Mouse (Mus musculus): ENCODE data around the gene Hhat. TPM values are rescaled to one million over a fixed set of nuclear protein-coding genes. Genes with fewer than 3 reads are reported as not detected.

Hhat gene
- polyA plus RNA-seq, 1 experiment from 2014 or later = 3.5 TPM

GRCm38 (mm10) chr1:192749270-192750041, 21.6 kb downstream of the Hhat start:
- WGBS = 88% methylated on average over 6 of the region's 6 CpGs
- no peaks in the 10 kb centered on the region for H3K36me3 ChIP-seq (ENCODE audit: control insufficient read depth, insufficient read depth, low read length)
- no peak for DNase-seq (ENCODE audit: low spot score)
- H3K4me2 ChIP-seq (ENCODE audit: low read length) = no peak overlapping the region
- H3K9me3 ChIP-seq (replicated peaks; ENCODE audit: control insufficient read depth, low read length) = no peaks in the 10 kb centered on the region
- H3K4me3 ChIP-seq (ENCODE audit: low read depth, low read length) = no peak overlapping the region
- no peak overlapping the region for H3K9ac ChIP-seq (ENCODE audit: low read length)
- H3K27me3 ChIP-seq (replicated peaks; ENCODE audit: control insufficient read depth, insufficient read depth, low read length) = no peaks in the 10 kb centered on the region
- ATAC-seq = no peak
- H3K27ac ChIP-seq (ENCODE audit: low read depth, low read length) = no peak overlapping the region
- peaks cover 3% of the 10 kb centered on the region for H3K4me1 ChIP-seq (ENCODE audit: control insufficient read depth, insufficient read depth, low read length)

GRCm38 (mm10) chr1:192746201-192746600, 24.8 kb downstream of the Hhat start:
- Histone ChIP-seq H3K36me3 (ENCODE audit: control insufficient read depth, insufficient read depth, low read length) (no peaks in the 10 kb centered on the region), H3K9me3 (replicated peaks; ENCODE audit: control insufficient read depth, low read length) (no peaks in the 10 kb centered on the region), H3K4me1 (ENCODE audit: control insufficient read depth, insufficient read depth, low read length) (no peaks in the 10 kb centered on the region), H3K4me2 (ENCODE audit: low read length) (no peak overlapping the region), H3K9ac (ENCODE audit: low read length) (no peak overlapping the region), H3K27me3 (replicated peaks; ENCODE audit: control insufficient read depth, insufficient read depth, low read length) (no peaks in the 10 kb centered on the region), H3K27ac (ENCODE audit: low read depth, low read length) (no peak overlapping the region), H3K4me3 (ENCODE audit: low read depth, low read length) (no peak overlapping the region)
- no peak for DNase-seq (ENCODE audit: low spot score)
- no peak for ATAC-seq
- WGBS = 76% methylated on average over 6 of the region's 6 CpGs

GRCm38 (mm10) chr1:192745240-192746101, 25.6 kb downstream of the Hhat start:
- Histone ChIP-seq H3K9ac (ENCODE audit: low read length) (no peak overlapping the region), H3K4me1 (ENCODE audit: control insufficient read depth, insufficient read depth, low read length) (no peaks in the 10 kb centered on the region), H3K27me3 (replicated peaks; ENCODE audit: control insufficient read depth, insufficient read depth, low read length) (no peaks in the 10 kb centered on the region), H3K27ac (ENCODE audit: low read depth, low read length) (no peak overlapping the region), H3K4me3 (ENCODE audit: low read depth, low read length) (no peak overlapping the region), H3K36me3 (ENCODE audit: control insufficient read depth, insufficient read depth, low read length) (no peaks in the 10 kb centered on the region), H3K4me2 (ENCODE audit: low read length) (no peak overlapping the region), H3K9me3 (replicated peaks; ENCODE audit: control insufficient read depth, low read length) (no peaks in the 10 kb centered on the region)
- DNase-seq (ENCODE audit: low spot score) (no peak), ATAC-seq (no peak)
- WGBS = 10% methylated on average over 16 of the region's 16 CpGs

- H3K4me1 ChIP-seq (ENCODE audit: control insufficient read depth, insufficient read depth, low read length) = no peaks in the 10 kb centered on the region
- WGBS = 66% methylated on average over 3 of the region's 3 CpGs
- no peaks in the 10 kb centered on the region for H3K9me3 ChIP-seq (replicated peaks; ENCODE audit: control insufficient read depth, low read length)
- ATAC-seq = no peak
- DNase-seq (ENCODE audit: low spot score) = no peak
- no peaks in the 10 kb centered on the region for H3K36me3 ChIP-seq (ENCODE audit: control insufficient read depth, insufficient read depth, low read length)
- H3K9ac ChIP-seq (ENCODE audit: low read length) = no peak overlapping the region
- H3K27me3 ChIP-seq (replicated peaks; ENCODE audit: control insufficient read depth, insufficient read depth, low read length) = no peaks in the 10 kb centered on the region
- H3K4me3 ChIP-seq (ENCODE audit: low read depth, low read length) = no peak overlapping the region
- H3K27ac ChIP-seq (ENCODE audit: low read depth, low read length) = no peak overlapping the region
- no peak overlapping the region for H3K4me2 ChIP-seq (ENCODE audit: low read length)
Observed at GRCm38 (mm10) chr1:192744880-192745239, 26.2 kb downstream of the Hhat start.

- Histone ChIP-seq H3K4me2 (ENCODE audit: low read length) (no peak overlapping the region), H3K4me1 (ENCODE audit: control insufficient read depth, insufficient read depth, low read length) (no peaks in the 10 kb centered on the region), H3K9ac (ENCODE audit: low read length) (no peak overlapping the region), H3K9me3 (replicated peaks; ENCODE audit: control insufficient read depth, low read length) (no peaks in the 10 kb centered on the region), H3K27ac (ENCODE audit: low read depth, low read length) (no peak overlapping the region), H3K36me3 (ENCODE audit: control insufficient read depth, insufficient read depth, low read length) (no peaks in the 10 kb centered on the region), H3K27me3 (replicated peaks; ENCODE audit: control insufficient read depth, insufficient read depth, low read length) (no peaks in the 10 kb centered on the region), H3K4me3 (ENCODE audit: low read depth, low read length) (no peak overlapping the region)
- no peak for DNase-seq (ENCODE audit: low spot score)
- 78% methylated on average over 7 of the region's 7 CpGs for WGBS
- no peak for ATAC-seq
Observed at GRCm38 (mm10) chr1:192742394-192743251, 28.4 kb downstream of the Hhat start.

DNA sequence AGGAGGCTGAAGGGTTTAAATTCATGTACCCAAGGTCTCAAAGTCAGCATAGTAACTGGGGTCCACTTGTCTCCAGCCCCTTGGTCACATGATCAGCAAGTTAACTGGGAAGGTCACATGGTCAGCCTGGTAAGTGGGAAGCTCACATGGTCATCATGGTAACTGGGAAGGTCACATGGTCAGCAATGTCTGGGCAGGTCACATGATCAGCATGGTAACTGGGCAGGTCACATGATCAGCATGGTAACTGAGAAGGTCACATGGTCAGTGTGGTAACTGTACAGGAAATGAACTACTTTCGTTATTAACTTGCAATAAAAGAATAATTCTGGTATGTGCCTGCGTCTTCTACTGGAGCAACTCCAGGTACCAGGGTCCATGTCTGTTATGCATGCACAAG, 29.1 kb downstream of the Hhat start:
- H3K27me3 ChIP-seq (replicated peaks; ENCODE audit: control insufficient read depth, insufficient read depth, low read length) = no peaks in the 10 kb centered on the region

DNA sequence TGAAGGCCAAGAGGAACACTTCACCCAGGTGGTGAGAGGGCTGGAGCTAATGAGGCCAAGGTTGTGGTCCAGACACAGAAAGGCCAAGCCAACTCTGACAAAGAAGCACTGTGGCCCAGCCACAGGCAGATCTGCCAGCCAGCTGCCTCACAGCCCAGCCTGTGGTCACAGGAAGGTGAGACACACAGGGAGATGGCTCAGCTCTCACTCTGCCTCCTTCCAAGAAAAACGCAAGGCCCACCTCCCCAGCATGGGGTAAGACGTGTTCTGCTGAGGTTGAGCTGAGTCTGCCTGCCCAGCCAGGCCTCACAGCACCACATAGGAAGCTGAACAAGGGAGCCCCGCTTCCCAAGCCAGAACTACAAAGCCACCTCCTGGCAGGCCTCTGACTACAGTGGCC, 34.5 kb downstream of the Hhat start:
- Histone ChIP-seq H3K27ac (ENCODE audit: low read depth, low read length) (no peak overlapping the region), H3K9ac (ENCODE audit: low read length) (no peak overlapping the region), H3K27me3 (replicated peaks; ENCODE audit: control insufficient read depth, insufficient read depth, low read length) (no peaks in the 10 kb centered on the region), H3K4me1 (ENCODE audit: control insufficient read depth, insufficient read depth, low read length) (no peaks in the 10 kb centered on the region), H3K4me3 (ENCODE audit: low read depth, low read length) (no peak overlapping the region), H3K4me2 (ENCODE audit: low read length) (no peak overlapping the region), H3K36me3 (ENCODE audit: control insufficient read depth, insufficient read depth, low read length) (no peaks in the 10 kb centered on the region), H3K9me3 (replicated peaks; ENCODE audit: control insufficient read depth, low read length) (no peaks in the 10 kb centered on the region)
- DNase-seq (ENCODE audit: low spot score) (no peak), ATAC-seq (no peak)
- 41% methylated on average over 3 of the region's 3 CpGs for WGBS

More for the DNA sequence above, 29.1 kb downstream of the Hhat start:
- H3K36me3 ChIP-seq (ENCODE audit: control insufficient read depth, insufficient read depth, low read length) = no peaks in the 10 kb centered on the region
- no peaks in the 10 kb centered on the region for H3K4me1 ChIP-seq (ENCODE audit: control insufficient read depth, insufficient read depth, low read length)
- ATAC-seq (no peak), DNase-seq (ENCODE audit: low spot score) (no peak)
- no peaks in the 10 kb centered on the region for H3K9me3 ChIP-seq (replicated peaks; ENCODE audit: control insufficient read depth, low read length)
- 93% methylated on average over 2 of the region's 2 CpGs for WGBS
- no peak overlapping the region for H3K9ac ChIP-seq (ENCODE audit: low read length)
- no peak overlapping the region for H3K4me2 ChIP-seq (ENCODE audit: low read length)
- H3K27ac ChIP-seq (ENCODE audit: low read depth, low read length) = no peak overlapping the region
- H3K4me3 ChIP-seq (ENCODE audit: low read depth, low read length) = no peak overlapping the region

DNA sequence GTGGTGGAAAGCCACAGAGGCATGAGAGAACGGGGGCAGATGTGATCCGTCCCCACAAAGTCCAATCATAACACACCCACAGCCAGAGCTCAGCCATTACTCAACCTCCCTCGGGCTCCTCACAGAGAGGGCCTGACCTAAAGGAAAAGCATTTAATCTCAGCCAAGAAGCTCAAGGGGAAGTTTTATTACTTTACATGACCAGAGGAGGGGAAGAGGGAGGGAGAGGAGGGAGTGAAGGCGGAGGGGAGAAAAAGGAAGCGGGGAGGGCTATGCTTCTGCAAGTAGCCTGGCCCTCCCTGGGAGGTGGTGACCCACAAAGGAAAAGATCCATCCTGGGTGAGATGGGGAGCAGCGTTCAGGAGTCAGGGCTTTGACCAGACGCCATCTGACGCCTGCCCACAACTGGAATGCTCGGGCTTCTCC, 35.0 kb downstream of the Hhat start:
- ATAC-seq (no peak), DNase-seq (ENCODE audit: low spot score) (no peak)
- H3K36me3 ChIP-seq (ENCODE audit: control insufficient read depth, insufficient read depth, low read length) = no peaks in the 10 kb centered on the region
- no peak overlapping the region for H3K4me2 ChIP-seq (ENCODE audit: low read length)
- H3K9ac ChIP-seq (ENCODE audit: low read length) = no peak overlapping the region
- H3K9me3 ChIP-seq (replicated peaks; ENCODE audit: control insufficient read depth, low read length) = no peaks in the 10 kb centered on the region
- 79% methylated on average over 9 of the region's 9 CpGs for WGBS
- no peaks in the 10 kb centered on the region for H3K4me1 ChIP-seq (ENCODE audit: control insufficient read depth, insufficient read depth, low read length)
- H3K27me3 ChIP-seq (replicated peaks; ENCODE audit: control insufficient read depth, insufficient read depth, low read length) = no peaks in the 10 kb centered on the region
- no peak overlapping the region for H3K4me3 ChIP-seq (ENCODE audit: low read depth, low read length)
- H3K27ac ChIP-seq (ENCODE audit: low read depth, low read length) = no peak overlapping the region

All from forebrain, embryonic 14.5 days (tissue).